Mouse (Mus musculus) heart, adult 2 months (tissue): ENCODE measurements around the gene Clip1. TPM values are rescaled to one million over a fixed set of nuclear protein-coding genes. Genes with fewer than 3 reads are reported as not detected.

Experiments used
- DNase-seq, 2 experiments: peaks; one replicate each; pipeline ENCODE4 v3.0.0; 2021
- H3K27ac ChIP-seq: fragments of 200-600 bp; 2 replicates; pipeline ENCODE4 v1.8.1; 2022
- H3K27me3 ChIP-seq: fragments of 200-500 bp; 2 replicates; pipeline ENCODE4 v1.6.1; 2012; ENCODE audit warnings: mild to moderate bottlenecking, low read length, inconsistent platforms, mixed read lengths; ENCODE audit not compliant: control insufficient read depth, insufficient read depth
- H3K36me3 ChIP-seq: fragments of 200-500 bp; 2 replicates; pipeline ENCODE4 v1.6.1; 2012; ENCODE audit warnings: low read length, inconsistent platforms; ENCODE audit not compliant: control insufficient read depth, insufficient read depth
- H3K4me1 ChIP-seq: fragments of 200-500 bp; 2 replicates; pipeline ENCODE4 v1.6.1; 2011; ENCODE audit warnings: low read length; ENCODE audit not compliant: control insufficient read depth, insufficient read depth
- H3K4me3 ChIP-seq: fragments of 200-600 bp; 2 replicates; pipeline ENCODE4 v1.8.1; 2022
- H3K79me2 ChIP-seq: fragments of 200-500 bp; replicated peaks from 2 replicates; pipeline ENCODE4 v1.6.1; 2012; ENCODE audit warnings: mild to moderate bottlenecking, inconsistent platforms, low read length, moderate library complexity, mixed read lengths; ENCODE audit not compliant: control insufficient read depth, insufficient read depth
- H3K9ac ChIP-seq: fragments of 200-500 bp; 2 replicates; pipeline ENCODE4 v1.6.1; 2012; ENCODE audit warnings: low read depth, mild to moderate bottlenecking, control low read depth, inconsistent platforms, low read length, mixed read lengths
- CTCF ChIP-seq: fragments of 200-600 bp; IDR thresholded peaks from 2 replicates; pipeline ENCODE4 v1.8.1; 2022; ENCODE audit warnings: antibody characterized with exemption, mild to moderate bottlenecking, moderate library complexity
- EP300 ChIP-seq: fragments of 200-500 bp; IDR thresholded peaks from 2 replicates; pipeline ENCODE4 v1.6.1; 2011; ENCODE audit warnings: low read depth, low read length, control low read depth; ENCODE audit not compliant: insufficient read depth
- POLR2A ChIP-seq: fragments of 200-500 bp; IDR thresholded peaks from 2 replicates; pipeline ENCODE4 v1.6.1; 2011; ENCODE audit warnings: mild to moderate bottlenecking, low read depth, low read length, control low read depth; ENCODE audit not compliant: insufficient read depth
- WGBS: fragments of 180-500 bp; shearing (Covaris S2); methylation state at CpG from one replicate; pipeline ENCODE4 v1.1.7; 2018; 5-methylcytosine and 5-hydroxymethylcytosine counted together
- intact Hi-C: fragments of 180-260 bp; cut with DNase I; formaldehyde crosslinking; loops from one replicate; pipeline ENCODE4 v1.15.1; 2025
- polyA plus RNA-seq: library from polyadenylated mRNA; depleted of rRNA; stranded (reverse); fragments of >200 nt; gene quantifications from 2 replicates; pipeline ENCODE4 v1.2.3, GENCODE M21; 2012
- total RNA-seq, 2 experiments: library from RNA; stranded (reverse); gene quantifications; 2 replicates each; pipeline ENCODE4 v1.2.3; 2021

The Clip1 gene
- total and polyA plus RNA-seq, 3 experiments = 77.2 to 195 (median 156) TPM

DNA sequence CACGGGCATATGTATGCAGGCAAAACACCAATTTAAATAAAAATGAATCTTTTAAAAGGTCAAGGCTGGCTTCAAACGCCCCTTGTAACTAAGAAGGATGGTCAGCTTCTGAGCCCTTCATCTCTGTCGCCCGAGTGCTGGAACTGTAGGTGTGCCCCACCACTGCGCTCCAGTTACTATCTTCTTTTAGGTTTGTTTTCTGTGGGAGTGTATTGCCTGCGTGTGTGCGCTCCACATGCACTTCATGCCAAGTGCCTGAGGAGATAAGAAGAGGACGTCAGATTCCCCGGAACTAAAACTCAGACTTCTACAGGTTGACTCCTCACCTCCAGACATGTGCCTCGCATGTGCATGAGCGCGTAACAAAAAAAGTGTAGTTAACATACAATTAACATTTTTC is 16.5 kb downstream of the Clip1 start:
- Histone ChIP-seq H3K27ac (peak overlapping the region; percentile 63), H3K4me1 (peaks cover 23% of the 10 kb centered on the region), H3K4me3 (no peak overlapping the region), H3K36me3 (peaks cover 3% of the 10 kb centered on the region), H3K27me3 (no peaks in the 10 kb centered on the region), H3K79me2 (peaks cover 4% of the 10 kb centered on the region), H3K9ac (no peak overlapping the region)
- 51% methylated on average over 12 of the region's 12 CpGs for WGBS
- TF ChIP-seq CTCF (no peak), EP300 (no peak), POLR2A (no peak)
- no peak for DNase-seq
- intact Hi-C loops = no loop called here

DNA sequence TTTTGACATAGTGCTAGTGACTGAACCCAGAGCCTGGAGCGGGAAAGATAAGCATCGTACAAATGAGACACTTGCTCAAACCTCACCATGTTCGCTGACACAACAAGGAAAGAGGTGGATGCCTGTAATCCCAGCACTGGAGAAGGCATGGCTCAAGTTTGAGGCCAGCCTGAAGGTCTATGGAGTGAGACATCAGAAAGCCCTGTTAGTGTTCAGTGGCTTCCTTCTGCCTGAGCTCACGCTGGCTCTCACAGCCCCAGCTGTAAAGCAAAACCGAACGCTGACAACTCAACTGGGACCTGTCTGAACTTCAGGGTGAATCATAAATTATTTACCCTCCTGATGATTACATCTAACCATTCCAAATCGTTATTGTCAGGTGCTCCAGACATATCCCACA is 18.5 kb downstream of the Clip1 start:
- Histone ChIP-seq H3K27ac (peak overlapping the region; percentile 63), H3K4me1 (peaks cover 25% of the 10 kb centered on the region), H3K27me3 (no peaks in the 10 kb centered on the region), H3K36me3 (peaks cover 11% of the 10 kb centered on the region), H3K79me2 (peaks cover 4% of the 10 kb centered on the region; the same call in 1 of the 2 replicates), H3K9ac (peak overlapping the region; percentile 46; the same call in 1 of the 2 replicates), H3K4me3 (no peak overlapping the region)
- DNase-seq = no peak
- WGBS = 66% methylated on average over 7 of the region's 7 CpGs
- intact Hi-C loops = no loop called here
- TF ChIP-seq EP300 (no peak), CTCF (no peak), POLR2A (no peak)

DNA sequence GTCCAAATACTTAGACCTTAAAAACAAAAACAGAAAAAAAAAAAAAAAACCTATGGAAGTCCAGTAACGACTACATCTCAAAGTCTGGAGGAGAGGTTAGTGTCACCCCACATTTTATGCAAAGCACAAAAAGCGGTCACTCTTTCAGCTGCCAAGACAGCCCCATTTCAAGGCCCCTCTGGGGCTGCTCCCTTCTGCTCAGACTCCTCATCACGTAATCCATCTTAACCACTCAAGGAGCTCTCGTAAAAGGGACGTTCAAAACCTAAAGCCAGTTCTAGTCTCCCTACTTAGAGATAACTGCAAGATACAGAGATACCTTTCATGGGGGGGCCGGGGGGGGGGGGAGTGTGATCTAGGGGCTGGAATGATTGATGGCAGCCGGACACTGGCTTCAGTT is 20.1 kb downstream of the Clip1 start:
- Histone ChIP-seq H3K4me3 (no peak overlapping the region), H3K9ac (no peak overlapping the region), H3K27ac (peak overlapping the region; percentile 36; the same call in 1 of the 2 replicates), H3K4me1 (peaks cover 24% of the 10 kb centered on the region), H3K79me2 (peaks cover 6% of the 10 kb centered on the region; the same call in 1 of the 2 replicates), H3K27me3 (no peaks in the 10 kb centered on the region), H3K36me3 (peaks cover 11% of the 10 kb centered on the region)
- DNase-seq = no peak
- 72% methylated on average over 7 of the region's 7 CpGs for WGBS
- no peak for TF ChIP-seq CTCF
- no peak for TF ChIP-seq POLR2A
- no peak for TF ChIP-seq EP300
- intact Hi-C loops = no loop called here

DNA sequence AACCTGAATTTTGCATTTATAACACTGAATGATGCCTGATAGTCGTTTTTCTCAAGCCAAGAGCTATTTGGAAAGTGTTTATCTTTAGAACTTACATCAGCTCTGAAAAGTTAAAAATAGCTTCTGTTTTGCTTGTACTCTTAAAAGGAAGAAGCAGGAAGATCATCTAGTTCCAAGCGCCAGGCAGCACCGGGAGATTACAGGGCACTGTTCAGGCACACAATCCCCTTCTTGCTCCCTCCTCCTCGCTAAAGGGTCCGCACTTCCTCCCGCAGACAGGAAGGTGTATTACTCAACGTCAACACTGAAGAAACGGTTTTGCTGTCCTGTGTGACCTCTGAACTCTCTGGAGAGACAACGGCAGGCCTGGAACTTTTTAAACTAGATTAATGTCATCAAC is 22.4 kb downstream of the Clip1 start:
- Histone ChIP-seq H3K4me3 (peak overlapping the region; percentile 32), H3K4me1 (peaks cover 24% of the 10 kb centered on the region), H3K27me3 (no peaks in the 10 kb centered on the region), H3K9ac (peak overlapping the region; percentile 62), H3K79me2 (peaks cover 10% of the 10 kb centered on the region), H3K27ac (peak overlapping the region; percentile 96), H3K36me3 (peaks cover 11% of the 10 kb centered on the region)
- TF ChIP-seq EP300 (peak; percentile 96), POLR2A (peak; percentile 83), CTCF (no peak)
- under 1% methylated on average over 9 of the region's 9 CpGs for WGBS
- peak; percentile 65 to 78 for DNase-seq
- intact Hi-C loops = loop anchor here (1.0 kb wide), 1 partner anchor 21 kb away; no protein-coding TSS in a partner anchor

DNA sequence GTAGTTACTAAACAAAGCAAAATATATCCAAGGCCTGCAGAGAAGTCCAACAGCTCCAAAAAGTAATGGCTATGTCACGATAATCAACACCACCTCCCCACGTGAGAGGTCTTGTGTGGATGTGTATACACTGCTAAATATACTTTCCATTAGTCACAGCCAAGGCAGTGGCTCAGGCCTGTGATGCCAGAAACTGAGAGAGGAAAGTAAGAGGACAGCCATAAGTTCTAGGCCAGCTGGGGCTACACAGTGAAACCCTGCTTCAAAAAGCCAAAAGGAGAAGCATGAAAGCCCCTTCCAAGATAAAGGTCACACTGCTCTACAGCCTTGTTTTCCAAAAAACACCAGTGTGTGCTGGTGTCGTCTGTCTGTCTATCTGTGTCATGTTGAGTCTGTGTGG is 22.8 kb downstream of the Clip1 start:
- Histone ChIP-seq H3K9ac (peak overlapping the region; percentile 67), H3K36me3 (peaks cover 11% of the 10 kb centered on the region), H3K27me3 (no peaks in the 10 kb centered on the region), H3K79me2 (peaks cover 10% of the 10 kb centered on the region), H3K4me3 (peak overlapping the region; percentile 24; the same call in 1 of the 2 replicates), H3K4me1 (peaks cover 23% of the 10 kb centered on the region), H3K27ac (peak overlapping the region; percentile 96)
- intact Hi-C loops = loop anchor here (1.0 kb wide), 1 partner anchor 22 kb away; no protein-coding TSS in a partner anchor
- DNase-seq = peak; percentile 46 to 60
- TF ChIP-seq CTCF = no peak
- TF ChIP-seq POLR2A = no peak
- no peak for TF ChIP-seq EP300
- WGBS = 2% methylated on average over 3 of the region's 3 CpGs

DNA sequence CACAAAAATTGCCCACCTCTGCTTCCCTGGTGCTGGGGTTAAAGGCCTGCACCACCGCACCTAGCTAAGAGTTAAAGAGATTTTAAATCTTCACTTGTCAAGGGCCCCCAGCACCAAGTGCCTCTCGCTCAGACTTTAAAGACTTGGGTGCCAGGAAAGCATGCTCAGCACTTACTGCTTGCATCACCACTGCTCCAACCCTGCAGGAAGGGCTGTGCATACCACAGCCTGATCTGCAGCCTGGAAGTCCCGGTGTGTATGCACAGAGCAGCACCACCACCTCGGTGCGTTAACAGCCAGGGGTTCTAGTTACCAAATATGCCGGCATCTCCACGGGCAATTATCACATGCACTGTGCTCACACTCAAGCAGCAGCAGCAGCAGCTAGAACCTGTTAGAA is 26.8 kb downstream of the Clip1 start:
- peak in 1 of 2 experiments; percentile 34 for DNase-seq
- Histone ChIP-seq H3K9ac (peak overlapping the region; percentile 27; the same call in 1 of the 2 replicates), H3K36me3 (peaks cover 16% of the 10 kb centered on the region), H3K27me3 (no peaks in the 10 kb centered on the region), H3K27ac (no peak overlapping the region; the same call in 1 of the 2 replicates), H3K4me3 (no peak overlapping the region), H3K4me1 (peaks cover 19% of the 10 kb centered on the region), H3K79me2 (peaks cover 6% of the 10 kb centered on the region)
- intact Hi-C loops = loop anchor here (2.0 to 5.0 kb wide), 2 partner anchors 25 to 40 kb away; no protein-coding TSS in a partner anchor
- TF ChIP-seq EP300 (no peak), POLR2A (no peak), CTCF (no peak)
- WGBS = 15% methylated on average over 7 of the region's 7 CpGs
